Mouse (Mus musculus) G1E (cell line): ENCODE results near the gene Birc7. TPM values are rescaled to one million over a fixed set of nuclear protein-coding genes. Genes with fewer than 3 reads are reported as not detected.

Experiments used
- ATAC-seq: 2 replicates; pipeline ENCODE4 v1.8.0; 2016; ENCODE audit warnings: mild to moderate bottlenecking; ENCODE audit not compliant: insufficient number of reproducible peaks, poor library complexity, low FRiP score, severe bottlenecking; ENCODE audit errors: extremely low read depth
- DNase-seq: peaks from one replicate; pipeline ENCODE4 v3.0.0; 2012; ENCODE audit warnings: low spot score
- H3K27me3 ChIP-seq: 2 replicates; pipeline ENCODE4 v1.6.1; 2012; ENCODE audit warnings: mild to moderate bottlenecking, low read length, inconsistent platforms; ENCODE audit not compliant: insufficient read depth
- H3K36me3 ChIP-seq: replicated peaks from 2 replicates; pipeline ENCODE3; 2012; ENCODE audit warnings: mild to moderate bottlenecking, inconsistent platforms
- H3K4me1 ChIP-seq: 2 replicates; pipeline ENCODE4 v1.6.1; 2012; ENCODE audit warnings: low read depth, low read length, inconsistent platforms, mixed read lengths; ENCODE audit not compliant: insufficient read depth
- H3K4me3 ChIP-seq: 2 replicates; pipeline ENCODE4 v1.5.1; 2012; ENCODE audit warnings: low read depth, mild to moderate bottlenecking, inconsistent platforms, low read length, moderate library complexity, mixed read lengths
- H3K9me3 ChIP-seq: replicated peaks from 2 replicates; pipeline ENCODE4 v1.6.1; 2012; ENCODE audit warnings: inconsistent platforms
- CTCF ChIP-seq: IDR thresholded peaks from 2 replicates; pipeline ENCODE4 v1.5.1; 2012; ENCODE audit warnings: low read depth, low read length, inconsistent platforms, mixed read lengths
- GATA1 ChIP-seq: IDR thresholded peaks from 2 replicates; pipeline ENCODE4 v1.6.1; 2012; ENCODE audit warnings: borderline replicate concordance, low read length, inconsistent platforms, mixed read lengths
- GATA2 ChIP-seq: IDR thresholded peaks from 2 replicates; pipeline ENCODE4 v1.6.1; 2012; ENCODE audit warnings: low read depth, low read length, inconsistent platforms, borderline replicate concordance
- POLR2AphosphoS5 ChIP-seq: IDR thresholded peaks from 2 replicates; pipeline ENCODE4 v1.6.1; 2012; ENCODE audit warnings: low read depth, low read length, inconsistent platforms; ENCODE audit not compliant: insufficient replicate concordance
- TAL1 ChIP-seq: conservative IDR thresholded peaks from 2 replicates; pipeline ENCODE4 v1.6.1; 2012; ENCODE audit warnings: low read depth, low read length, inconsistent platforms, mixed read lengths
- polyA plus RNA-seq: library from polyadenylated mRNA; stranded (reverse); fragments of >175 nt; gene quantifications from 2 replicates; pipeline ENCODE4 v1.2.3, GENCODE M21; 2012
- total RNA-seq, 2 experiments: library from RNA; stranded (forward) in 1 of 2; stranded (reverse) in 1 of 2; fragments of 200-1000 nt in 1 of 2; fragments of >200 nt in 1 of 2; fragmentation: Nextera tagmentation in 1 of 2; gene quantifications; 2 replicates each; pipeline ENCODE4 v1.2.3; 2014 to 2017

Gene Birc7
- total RNA-seq (2014; fragmentation: Nextera tagmentation): not detected in 2 replicates
- total RNA-seq (2017): not detected in 2 replicates
- polyA plus RNA-seq: not detected in 2 replicates

GRCm38 (mm10) chr2:180928723-180929122 lies at the start of gene Birc7:
Gene Birc7, plus strand, starts transcription at chr2:180929023.
- H3K36me3 ChIP-seq: no peaks in the 10 kb centered on the region
- TF ChIP-seq POLR2AphosphoS5 (no peak), GATA1 (no peak), TAL1 (no peak)
- peaks cover 48% of the 10 kb centered on the region for H3K27me3 ChIP-seq
- H3K4me1 ChIP-seq: no peaks in the 10 kb centered on the region
- H3K9me3 ChIP-seq: no peaks in the 10 kb centered on the region
- DNase-seq (no peak), ATAC-seq (no peak)
- no peak within 1 kb of the TSS for H3K4me3 ChIP-seq

- peaks cover 8% of the 10 kb centered on the region; the same call in 1 of the 2 replicates for H3K27me3 ChIP-seq
Measured at GRCm38 (mm10) chr2:180879365-180880067, 49.3 kb upstream of the Birc7 start.

GRCm38 (mm10) chr2:180881281-180881680 lies 47.5 kb upstream of the Birc7 start:
- Histone ChIP-seq H3K4me1 (no peaks in the 10 kb centered on the region), H3K9me3 (no peaks in the 10 kb centered on the region), H3K27me3 (peaks cover 8% of the 10 kb centered on the region; the same call in 1 of the 2 replicates), H3K36me3 (no peaks in the 10 kb centered on the region), H3K4me3 (no peak overlapping the region)
- DNase-seq (no peak), ATAC-seq (no peak)
- TF ChIP-seq GATA1: no peak
- TF ChIP-seq TAL1: no peak
- TF ChIP-seq POLR2AphosphoS5: no peak
- TF ChIP-seq GATA2: no peak
- no peak for TF ChIP-seq CTCF

More at GRCm38 (mm10) chr2:180879365-180880067, 49.3 kb upstream of the Birc7 start:
- Histone ChIP-seq H3K36me3 (no peaks in the 10 kb centered on the region), H3K4me1 (no peaks in the 10 kb centered on the region), H3K4me3 (no peak overlapping the region), H3K9me3 (no peaks in the 10 kb centered on the region)
- TF ChIP-seq TAL1 (no peak), GATA2 (no peak), POLR2AphosphoS5 (no peak), GATA1 (no peak), CTCF (no peak)
- DNase-seq (no peak), ATAC-seq (no peak)

GRCm38 (mm10) chr2:180885270-180885669 lies 43.6 kb upstream of the Birc7 start:
- H3K27me3 ChIP-seq: peaks cover 10% of the 10 kb centered on the region; the same call in 1 of the 2 replicates
- ATAC-seq: no peak

GRCm38 (mm10) chr2:180889271-180889920 lies 39.4 kb upstream of the Birc7 start:
- no peaks in the 10 kb centered on the region for H3K36me3 ChIP-seq
- peaks cover 41% of the 10 kb centered on the region for H3K9me3 ChIP-seq
- DNase-seq (no peak), ATAC-seq (no peak)
- H3K4me3 ChIP-seq: no peak overlapping the region
- no peaks in the 10 kb centered on the region for H3K4me1 ChIP-seq
- TF ChIP-seq GATA2 (no peak), GATA1 (no peak), CTCF (no peak), TAL1 (no peak), POLR2AphosphoS5 (no peak)
- H3K27me3 ChIP-seq: peaks cover 23% of the 10 kb centered on the region; the same call in 1 of the 2 replicates

More at GRCm38 (mm10) chr2:180885270-180885669, 43.6 kb upstream of the Birc7 start:
- peaks cover 2% of the 10 kb centered on the region; the same call in 1 of the 2 replicates for H3K9me3 ChIP-seq
- no peak overlapping the region for H3K4me3 ChIP-seq
- no peak for DNase-seq
- TF ChIP-seq POLR2AphosphoS5 (no peak), GATA1 (no peak), GATA2 (no peak)
- H3K36me3 ChIP-seq: no peaks in the 10 kb centered on the region
- no peaks in the 10 kb centered on the region for H3K4me1 ChIP-seq

- H3K4me1 ChIP-seq: no peaks in the 10 kb centered on the region
- peaks cover 23% of the 10 kb centered on the region; the same call in 1 of the 2 replicates for H3K27me3 ChIP-seq
- H3K4me3 ChIP-seq: no peak overlapping the region
- ATAC-seq: no peak
- DNase-seq: no peak
- H3K36me3 ChIP-seq: no peaks in the 10 kb centered on the region
- TF ChIP-seq POLR2AphosphoS5 (no peak), GATA1 (no peak), CTCF (no peak), TAL1 (no peak), GATA2 (no peak)
- H3K9me3 ChIP-seq: peaks cover 46% of the 10 kb centered on the region
Measured at GRCm38 (mm10) chr2:180889921-180890280, 38.9 kb upstream of the Birc7 start.
